Mouse (Mus musculus): ENCODE measurements around the gene Gm11397. TPM values are rescaled to one million over a fixed set of nuclear protein-coding genes. Genes with fewer than 3 reads are reported as not detected.

Gene Gm11397
- not detected for total RNA-seq (2023)

GRCm38 (mm10) chr13:33395461-33395860 lies at the start of gene Gm11397:
Gene Gm11397 (plus strand): TSS chr13:33395761.

Other genes with a start within 250 kb of the Gm11397 start
- gene Serpinb9c, start 236.0 kb upstream of the Gm11397 start, total RNA-seq (2023) = not detected
- not detected for gene Serpinb9d, start 202.8 kb upstream of the Gm11397 start, total RNA-seq (2023)
- not detected for gene Serpinb9e, start 146.1 kb upstream of the Gm11397 start, total RNA-seq (2023)
- gene Serpinb9f, start 71.7 kb upstream of the Gm11397 start, total RNA-seq (2023) = not detected
- not detected for gene Serpinb9g, start 89.0 kb downstream of the Gm11397 start, total RNA-seq (2023)